Mouse (Mus musculus): ENCODE results near the gene Gm3468.
A peak's percentile ranks its signal among the peaks of the same experiment; 100 is the strongest.
"Not testable (repeated sequence)": the region's sequence is repeated elsewhere in the genome, so short reads cannot be mapped to it uniquely, and the experiment has no call there.

Gm3468 gene

DNA sequence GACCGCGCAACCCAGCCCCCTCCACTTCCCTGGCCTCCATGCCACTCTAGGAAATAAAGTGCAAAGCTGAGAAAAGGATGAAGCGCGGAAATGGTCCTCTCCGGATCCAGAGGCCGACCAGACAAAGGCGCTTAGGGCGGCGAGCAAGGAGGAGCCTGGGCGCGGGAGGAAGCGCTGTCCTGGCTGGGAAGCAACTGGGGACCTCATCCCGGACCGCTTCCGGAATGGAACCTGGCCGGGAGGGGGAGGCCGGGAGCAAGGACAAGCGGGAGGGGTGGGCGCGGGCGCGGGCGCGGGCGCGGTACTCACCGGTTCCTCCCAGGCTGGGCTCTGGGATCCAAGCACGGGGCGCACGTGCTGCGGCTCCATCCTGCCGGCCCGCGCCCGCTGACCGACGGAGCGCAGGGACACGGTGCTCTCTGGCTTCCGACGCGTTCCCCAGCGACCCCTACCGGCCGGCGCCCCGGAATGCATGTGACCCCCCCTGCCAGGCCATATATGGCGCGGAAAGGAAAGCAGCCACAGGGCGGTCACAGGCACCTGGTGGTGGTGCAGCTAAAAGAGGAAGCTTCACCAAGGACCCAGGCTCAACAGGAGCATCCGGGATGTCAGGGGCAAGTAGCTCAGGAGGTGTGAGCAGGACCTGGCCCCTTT is at the start of gene Gm3468:
Gene Gm3468, minus strand, starts transcription at position 394 of the 654 bp plus-strand sequence.
- peak; percentile 31 to 33 for DNase-seq (ENCODE audit: low spot score in 2 of 2)

DNA sequence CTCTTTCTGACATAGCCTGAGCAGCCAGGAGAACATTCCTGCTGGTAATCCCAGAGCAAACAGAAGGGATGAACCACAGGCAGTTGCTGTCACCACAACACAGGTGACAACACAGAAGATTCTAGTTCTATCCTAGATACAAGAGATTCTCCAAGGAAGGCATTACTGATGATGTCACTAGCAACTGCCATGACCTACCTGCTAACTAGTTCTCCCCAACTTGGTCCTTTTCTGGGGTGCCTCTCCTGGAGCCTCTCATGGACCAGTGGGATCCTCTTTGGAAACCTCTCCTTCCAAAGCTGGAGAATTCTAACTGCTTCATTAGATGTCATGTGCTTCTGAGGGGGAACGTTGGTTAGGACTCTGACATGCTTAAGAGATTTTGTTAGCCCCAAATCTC is 17.2 kb upstream of the Gm3468 start, which contains the start of gene Gm3476:
Gene Gm3476, minus strand, starts transcription at position 101 of the 400 bp plus-strand sequence.
- not testable (repeated sequence) for DNase-seq (ENCODE audit: low spot score in 2 of 2)

DNA sequence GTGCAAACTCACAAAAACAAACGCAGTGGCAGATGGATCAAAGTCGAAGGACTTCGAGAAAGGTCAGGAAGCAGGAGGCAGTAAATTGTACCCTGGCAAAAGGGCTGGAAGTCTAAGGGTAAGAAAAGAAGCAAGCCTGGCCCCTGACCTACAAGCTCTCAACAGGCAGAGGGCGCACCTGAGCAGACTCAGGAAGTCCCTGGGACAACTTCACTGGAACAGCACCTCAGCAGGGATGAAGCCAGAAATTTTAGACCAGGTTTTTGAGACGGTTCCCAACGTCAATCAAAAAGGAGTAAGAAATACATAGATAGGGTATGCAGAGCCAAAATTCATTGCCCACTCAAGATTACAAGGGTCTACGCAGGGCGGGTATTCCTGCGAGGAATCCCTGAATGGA is 965 bp downstream of the Gm3468 start:
- not testable (repeated sequence) for DNase-seq (ENCODE audit: low spot score in 2 of 2)

DNA sequence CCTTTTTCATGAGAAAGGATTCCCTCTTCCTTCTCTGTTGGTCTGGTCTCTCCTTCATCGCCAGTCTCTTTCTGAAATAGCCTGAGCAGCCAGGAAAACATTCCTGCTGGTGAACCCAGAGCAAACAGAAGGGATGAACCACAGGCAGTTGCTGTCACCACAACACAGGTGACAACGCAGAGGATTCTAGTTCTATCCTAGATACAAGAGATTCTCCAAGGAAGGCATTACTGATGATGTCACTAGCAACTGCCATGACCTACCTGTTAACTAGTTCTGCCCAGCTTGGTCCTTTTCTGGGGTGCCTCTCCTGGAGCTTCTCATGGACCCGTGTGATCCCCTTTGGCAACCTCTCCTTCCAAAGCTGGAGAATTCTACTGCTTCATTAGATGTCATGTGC is 14.6 kb downstream of the Gm3468 start, which contains the start of gene Gm8206:
Gene Gm8206, minus strand, starts transcription at position 101 of the 400 bp plus-strand sequence.
- DNase-seq (ENCODE audit: low spot score in 2 of 2) = not testable (repeated sequence)

DNA sequence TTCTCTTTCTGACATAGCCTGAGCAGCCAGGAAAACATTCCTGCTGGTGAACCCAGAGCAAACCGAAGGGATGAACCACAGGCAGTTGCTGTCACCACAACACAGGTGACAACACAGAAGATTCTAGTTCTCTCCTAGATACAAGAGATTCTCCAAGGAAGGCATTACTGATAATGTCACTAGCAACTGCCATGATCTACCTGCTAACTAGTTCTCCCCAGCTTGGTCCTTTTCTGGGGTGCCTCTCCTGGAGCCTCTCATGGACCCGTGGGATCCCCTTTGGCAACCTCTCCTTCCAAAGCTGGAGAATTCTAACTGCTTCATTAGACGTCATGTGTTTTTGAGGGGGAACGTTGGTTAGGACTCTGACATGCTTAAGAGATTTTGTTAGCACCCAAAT is 50.3 kb downstream of the Gm3468 start, which contains the start of gene Gm6337:
Gene Gm6337, minus strand, starts transcription at position 101 of the 400 bp plus-strand sequence.
- not testable (repeated sequence) for DNase-seq (ENCODE audit: low spot score in 2 of 2)

All from frontal cortex, postnatal 36 days (tissue).